Mouse (Mus musculus): ENCODE results near the gene Orc6. TPM values are rescaled to one million over a fixed set of nuclear protein-coding genes. Genes with fewer than 3 reads are reported as not detected.

Orc6 gene
- polyA plus RNA-seq, 1 experiment from 2014 or later, result 83.4 TPM

GRCm38 (mm10) chr8:85318534-85318933 lies 19.1 kb downstream of the Orc6 start:
- Histone ChIP-seq H3K4me1 (replicated peaks; ENCODE audit: control insufficient read depth, insufficient read depth, low read length) (no peaks in the 10 kb centered on the region), H3K36me3 (ENCODE audit: control insufficient read depth, insufficient read depth) (no peaks in the 10 kb centered on the region), H3K4me2 (ENCODE audit: low read length) (no peak overlapping the region), H3K27ac (ENCODE audit: low read length) (no peak overlapping the region), H3K27me3 (replicated peaks; ENCODE audit: control insufficient read depth, insufficient read depth, low read length) (no peaks in the 10 kb centered on the region), H3K9me3 (ENCODE audit: control insufficient read depth, low read length) (no peaks in the 10 kb centered on the region), H3K9ac (replicated peaks; ENCODE audit: low read depth, low read length) (no peak overlapping the region), H3K4me3 (replicated peaks; ENCODE audit: low read length) (no peak overlapping the region)
- WGBS, result 88% methylated on average over 4 of the region's 4 CpGs
- no peak for ATAC-seq

- no peaks in the 10 kb centered on the region for H3K4me1 ChIP-seq (replicated peaks; ENCODE audit: control insufficient read depth, insufficient read depth, low read length)
- no peak overlapping the region for H3K9ac ChIP-seq (replicated peaks; ENCODE audit: low read depth, low read length)
- H3K4me2 ChIP-seq (ENCODE audit: low read length), result no peak overlapping the region
- no peak overlapping the region for H3K4me3 ChIP-seq (replicated peaks; ENCODE audit: low read length)
- no peaks in the 10 kb centered on the region for H3K36me3 ChIP-seq (ENCODE audit: control insufficient read depth, insufficient read depth)
- H3K27me3 ChIP-seq (replicated peaks; ENCODE audit: control insufficient read depth, insufficient read depth, low read length), result no peaks in the 10 kb centered on the region
- ATAC-seq, result no peak
- no peaks in the 10 kb centered on the region for H3K9me3 ChIP-seq (ENCODE audit: control insufficient read depth, low read length)
- 90% methylated on average over 15 of the region's 15 CpGs for WGBS
- no peak overlapping the region for H3K27ac ChIP-seq (ENCODE audit: low read length)
These were observed 22.5 kb downstream of the Orc6 start for GRCm38 (mm10) chr8:85321981-85322380.

GRCm38 (mm10) chr8:85323084-85323483 lies 23.7 kb downstream of the Orc6 start:
- Histone ChIP-seq H3K9ac (replicated peaks; ENCODE audit: low read depth, low read length) (no peak overlapping the region), H3K4me2 (ENCODE audit: low read length) (no peak overlapping the region), H3K27ac (ENCODE audit: low read length) (no peak overlapping the region), H3K9me3 (ENCODE audit: control insufficient read depth, low read length) (no peaks in the 10 kb centered on the region), H3K4me1 (replicated peaks; ENCODE audit: control insufficient read depth, insufficient read depth, low read length) (no peaks in the 10 kb centered on the region), H3K4me3 (replicated peaks; ENCODE audit: low read length) (no peak overlapping the region), H3K36me3 (ENCODE audit: control insufficient read depth, insufficient read depth) (no peaks in the 10 kb centered on the region), H3K27me3 (replicated peaks; ENCODE audit: control insufficient read depth, insufficient read depth, low read length) (no peaks in the 10 kb centered on the region)
- no peak for ATAC-seq
- WGBS, result 80% methylated on average over 3 of the region's 3 CpGs

DNA sequence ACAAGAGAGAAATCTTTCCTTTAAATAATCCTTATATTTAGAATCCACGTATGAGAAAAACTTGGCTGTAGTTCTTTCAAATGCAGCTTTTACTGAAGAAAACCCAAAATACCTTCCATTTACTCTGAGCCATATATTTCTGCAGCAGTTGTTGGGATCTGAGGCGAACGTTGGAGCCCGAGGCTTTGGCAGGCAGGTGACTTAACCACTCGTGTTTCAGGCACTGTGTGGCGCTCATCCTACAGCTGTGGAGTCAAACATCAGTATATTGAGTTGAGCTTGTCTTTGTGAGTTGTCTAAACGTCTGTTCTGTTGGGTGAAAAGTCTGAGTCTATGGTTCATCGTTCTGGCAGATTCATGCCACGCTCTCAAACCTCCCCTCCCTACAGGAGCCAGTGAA lies 27.6 kb downstream of the Orc6 start:
- H3K4me2 ChIP-seq (ENCODE audit: low read length), result no peak overlapping the region
- no peak overlapping the region for H3K4me3 ChIP-seq (replicated peaks; ENCODE audit: low read length)
- no peak overlapping the region for H3K27ac ChIP-seq (ENCODE audit: low read length)
- no peak overlapping the region for H3K9ac ChIP-seq (replicated peaks; ENCODE audit: low read depth, low read length)
- H3K9me3 ChIP-seq (ENCODE audit: control insufficient read depth, low read length), result no peaks in the 10 kb centered on the region
- no peaks in the 10 kb centered on the region for H3K4me1 ChIP-seq (replicated peaks; ENCODE audit: control insufficient read depth, insufficient read depth, low read length)
- 82% methylated on average over 9 of the region's 9 CpGs for WGBS
- ATAC-seq, result no peak
- no peaks in the 10 kb centered on the region for H3K27me3 ChIP-seq (replicated peaks; ENCODE audit: control insufficient read depth, insufficient read depth, low read length)
- H3K36me3 ChIP-seq (ENCODE audit: control insufficient read depth, insufficient read depth), result no peaks in the 10 kb centered on the region

GRCm38 (mm10) chr8:85329506-85329905 lies 30.1 kb downstream of the Orc6 start:
- Histone ChIP-seq H3K27me3 (replicated peaks; ENCODE audit: control insufficient read depth, insufficient read depth, low read length) (no peaks in the 10 kb centered on the region), H3K4me2 (ENCODE audit: low read length) (no peak overlapping the region), H3K9ac (replicated peaks; ENCODE audit: low read depth, low read length) (no peak overlapping the region), H3K4me1 (replicated peaks; ENCODE audit: control insufficient read depth, insufficient read depth, low read length) (no peaks in the 10 kb centered on the region), H3K4me3 (replicated peaks; ENCODE audit: low read length) (no peak overlapping the region), H3K27ac (ENCODE audit: low read length) (no peak overlapping the region), H3K36me3 (ENCODE audit: control insufficient read depth, insufficient read depth) (no peaks in the 10 kb centered on the region), H3K9me3 (ENCODE audit: control insufficient read depth, low read length) (no peaks in the 10 kb centered on the region)
- ATAC-seq, result no peak
- 70% methylated on average over 1 of the region's 1 CpGs for WGBS

DNA sequence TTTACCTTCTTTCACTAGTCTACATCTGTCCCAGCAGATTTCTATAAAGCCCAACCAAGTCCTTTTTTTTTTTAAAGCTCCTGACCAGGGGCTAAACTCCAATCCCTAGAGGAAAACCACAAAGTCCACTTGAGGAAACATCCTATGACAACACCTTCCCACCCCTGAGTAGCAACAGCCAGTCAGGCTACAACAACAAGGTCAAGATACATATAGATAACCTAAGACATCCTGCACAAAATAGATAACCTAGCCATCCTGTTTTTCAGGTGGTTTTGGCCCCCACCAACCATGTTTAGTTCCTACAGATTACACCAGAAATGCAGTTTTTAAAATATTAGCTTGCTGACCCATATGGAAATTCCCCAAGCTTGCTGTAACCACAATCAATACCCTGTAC lies 35.7 kb downstream of the Orc6 start:
- ATAC-seq, result no peak
- H3K9ac ChIP-seq (replicated peaks; ENCODE audit: low read depth, low read length), result no peak overlapping the region
- no peak overlapping the region for H3K4me2 ChIP-seq (ENCODE audit: low read length)
- no peaks in the 10 kb centered on the region for H3K36me3 ChIP-seq (ENCODE audit: control insufficient read depth, insufficient read depth)
- no peak overlapping the region for H3K4me3 ChIP-seq (replicated peaks; ENCODE audit: low read length)
- H3K4me1 ChIP-seq (replicated peaks; ENCODE audit: control insufficient read depth, insufficient read depth, low read length), result no peaks in the 10 kb centered on the region
- H3K9me3 ChIP-seq (ENCODE audit: control insufficient read depth, low read length), result no peaks in the 10 kb centered on the region
- no peak overlapping the region for H3K27ac ChIP-seq (ENCODE audit: low read length)
- no peaks in the 10 kb centered on the region for H3K27me3 ChIP-seq (replicated peaks; ENCODE audit: control insufficient read depth, insufficient read depth, low read length)

DNA sequence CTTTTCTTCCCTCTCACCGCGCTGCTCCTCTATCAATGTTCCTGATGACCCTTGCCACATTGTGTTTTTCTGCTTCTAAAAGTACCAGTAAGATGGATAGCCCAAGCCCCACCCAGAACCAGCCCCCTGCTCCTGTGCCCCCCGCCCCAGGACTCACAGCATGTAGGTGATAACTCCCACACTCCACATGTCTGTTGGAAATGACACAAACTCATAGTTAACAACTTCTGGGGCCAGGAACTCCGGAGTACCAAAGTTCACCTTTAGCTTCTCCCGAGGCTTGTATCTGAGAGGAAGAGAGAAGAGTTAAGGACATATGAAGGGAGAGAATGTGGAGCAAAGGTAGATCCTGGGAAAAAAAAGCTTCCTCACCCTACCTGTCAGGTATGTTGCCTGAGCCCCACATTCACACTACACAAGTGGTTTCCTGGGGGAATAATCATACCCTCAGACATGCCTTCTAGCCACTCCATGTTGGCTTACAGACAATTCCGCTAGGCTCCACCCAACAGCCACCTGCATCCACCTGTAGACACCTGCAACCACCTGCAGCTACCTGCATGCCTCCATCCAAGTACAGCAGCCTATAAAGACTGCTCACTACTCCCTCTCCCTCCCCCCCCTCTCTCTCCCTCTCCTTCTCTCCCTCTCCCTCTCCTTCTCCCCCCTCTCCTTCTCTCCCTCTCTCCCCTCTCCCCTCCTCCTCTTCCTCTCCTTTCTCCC lies 36.9 kb downstream of the Orc6 start:
- Histone ChIP-seq H3K27ac (ENCODE audit: low read length) (no peak overlapping the region), H3K9me3 (ENCODE audit: control insufficient read depth, low read length) (no peaks in the 10 kb centered on the region), H3K9ac (replicated peaks; ENCODE audit: low read depth, low read length) (no peak overlapping the region), H3K27me3 (replicated peaks; ENCODE audit: control insufficient read depth, insufficient read depth, low read length) (no peaks in the 10 kb centered on the region), H3K4me1 (replicated peaks; ENCODE audit: control insufficient read depth, insufficient read depth, low read length) (no peaks in the 10 kb centered on the region), H3K4me3 (replicated peaks; ENCODE audit: low read length) (no peak overlapping the region), H3K36me3 (ENCODE audit: control insufficient read depth, insufficient read depth) (no peaks in the 10 kb centered on the region), H3K4me2 (ENCODE audit: low read length) (no peak overlapping the region)
- WGBS, result 78% methylated on average over 6 of the region's 6 CpGs
- no peak for ATAC-seq

- Histone ChIP-seq H3K27ac (ENCODE audit: low read length) (no peak overlapping the region), H3K9ac (replicated peaks; ENCODE audit: low read depth, low read length) (no peak overlapping the region), H3K4me1 (replicated peaks; ENCODE audit: control insufficient read depth, insufficient read depth, low read length) (no peaks in the 10 kb centered on the region), H3K4me3 (replicated peaks; ENCODE audit: low read length) (no peak overlapping the region), H3K36me3 (ENCODE audit: control insufficient read depth, insufficient read depth) (no peaks in the 10 kb centered on the region), H3K27me3 (replicated peaks; ENCODE audit: control insufficient read depth, insufficient read depth, low read length) (no peaks in the 10 kb centered on the region), H3K4me2 (ENCODE audit: low read length) (no peak overlapping the region), H3K9me3 (ENCODE audit: control insufficient read depth, low read length) (no peaks in the 10 kb centered on the region)
- WGBS, result 86% methylated on average over 4 of the region's 4 CpGs
- ATAC-seq, result no peak
These were observed 38.2 kb downstream of the Orc6 start for GRCm38 (mm10) chr8:85337681-85338080.

DNA sequence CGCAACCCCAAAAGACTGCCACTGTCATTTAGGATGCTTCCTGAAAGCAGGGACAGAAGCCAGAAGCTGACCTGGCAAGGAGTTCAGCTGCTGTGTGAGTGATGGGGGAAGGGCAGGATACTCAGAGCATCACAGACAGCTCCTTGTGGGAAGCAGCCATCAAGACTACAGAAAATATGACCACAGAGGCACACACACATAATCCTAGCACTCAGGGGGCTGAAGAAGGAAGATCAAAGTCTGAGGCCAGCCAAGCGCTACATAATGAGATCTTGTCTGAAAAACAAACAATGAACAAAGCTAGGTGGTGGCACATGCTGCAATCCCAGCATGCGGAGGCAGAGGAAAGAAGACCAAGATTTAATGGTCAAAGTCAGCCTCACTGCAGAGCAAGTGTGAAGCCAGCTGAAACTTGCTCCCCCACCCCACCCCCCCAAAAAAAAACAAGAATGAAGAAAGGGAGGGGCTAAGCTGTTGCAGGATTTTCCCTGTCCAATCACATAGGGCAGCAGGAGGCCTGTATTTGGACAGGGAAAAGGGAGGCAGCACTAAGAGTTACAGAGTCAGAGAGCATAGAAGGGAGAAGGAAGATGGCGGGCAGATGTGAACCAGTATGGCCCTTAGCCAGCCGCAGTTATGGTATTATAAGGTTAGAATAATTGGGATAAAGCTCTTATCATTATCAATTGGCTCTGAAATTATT lies 40.6 kb downstream of the Orc6 start:
- WGBS, result 71% methylated on average over 5 of the region's 5 CpGs
- Histone ChIP-seq H3K4me2 (ENCODE audit: low read length) (no peak overlapping the region), H3K27ac (ENCODE audit: low read length) (no peak overlapping the region)

More for the DNA sequence above, 40.6 kb downstream of the Orc6 start:
- no peaks in the 10 kb centered on the region for H3K27me3 ChIP-seq (replicated peaks; ENCODE audit: control insufficient read depth, insufficient read depth, low read length)
- H3K36me3 ChIP-seq (ENCODE audit: control insufficient read depth, insufficient read depth), result no peaks in the 10 kb centered on the region
- no peaks in the 10 kb centered on the region for H3K9me3 ChIP-seq (ENCODE audit: control insufficient read depth, low read length)
- no peak overlapping the region for H3K9ac ChIP-seq (replicated peaks; ENCODE audit: low read depth, low read length)
- no peak for ATAC-seq
- no peaks in the 10 kb centered on the region for H3K4me1 ChIP-seq (replicated peaks; ENCODE audit: control insufficient read depth, insufficient read depth, low read length)
- no peak overlapping the region for H3K4me3 ChIP-seq (replicated peaks; ENCODE audit: low read length)
